Mouse (Mus musculus): ENCODE results near the gene Ntm. TPM values are rescaled to one million over a fixed set of nuclear protein-coding genes. Genes with fewer than 3 reads are reported as not detected.

Gene Ntm
- polyA plus RNA-seq, 1 experiment from 2014 or later, result 264 TPM

DNA sequence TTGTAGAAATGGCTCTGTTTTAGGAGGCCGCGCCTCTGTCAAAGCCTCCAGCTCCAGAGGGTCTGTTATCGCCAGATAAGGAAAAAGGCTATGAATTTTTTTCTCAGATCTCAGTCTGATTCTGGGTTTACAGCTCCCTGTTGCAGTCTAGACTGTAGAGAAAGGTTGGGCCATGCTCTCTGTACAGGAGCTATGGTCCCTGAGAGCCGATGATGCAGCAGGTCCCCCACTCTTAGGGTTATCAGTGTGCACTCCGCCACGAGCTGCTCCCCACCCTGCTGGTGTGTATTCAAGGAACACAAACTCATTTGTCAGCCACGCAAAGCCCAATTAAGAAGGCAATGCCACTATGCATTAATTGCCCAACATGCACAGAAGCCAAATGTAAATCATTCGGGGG is 97.4 kb downstream of the Ntm start:
- no peaks in the 10 kb centered on the region for H3K9me3 ChIP-seq (ENCODE audit: control insufficient read depth, low read length)
- H3K4me1 ChIP-seq (ENCODE audit: control insufficient read depth, insufficient read depth, low read depth, low read length), result peaks cover 26% of the 10 kb centered on the region
- H3K4me3 ChIP-seq (ENCODE audit: low read length), result no peak overlapping the region
- ATAC-seq, result peak; percentile 29; the same call in 1 of the 2 replicates
- 37% methylated on average over 8 of the region's 8 CpGs for WGBS
- H3K4me2 ChIP-seq (ENCODE audit: low read length), result no peak overlapping the region
- no peak overlapping the region; the same call in 1 of the 2 replicates for H3K27ac ChIP-seq (ENCODE audit: low read depth, low read length)
- H3K27me3 ChIP-seq (replicated peaks; ENCODE audit: control insufficient read depth, insufficient read depth, low read length), result no peaks in the 10 kb centered on the region
- H3K9ac ChIP-seq (ENCODE audit: low read depth, low read length), result no peak overlapping the region
- H3K36me3 ChIP-seq (ENCODE audit: control insufficient read depth, insufficient read depth, low read length), result no peaks in the 10 kb centered on the region

DNA sequence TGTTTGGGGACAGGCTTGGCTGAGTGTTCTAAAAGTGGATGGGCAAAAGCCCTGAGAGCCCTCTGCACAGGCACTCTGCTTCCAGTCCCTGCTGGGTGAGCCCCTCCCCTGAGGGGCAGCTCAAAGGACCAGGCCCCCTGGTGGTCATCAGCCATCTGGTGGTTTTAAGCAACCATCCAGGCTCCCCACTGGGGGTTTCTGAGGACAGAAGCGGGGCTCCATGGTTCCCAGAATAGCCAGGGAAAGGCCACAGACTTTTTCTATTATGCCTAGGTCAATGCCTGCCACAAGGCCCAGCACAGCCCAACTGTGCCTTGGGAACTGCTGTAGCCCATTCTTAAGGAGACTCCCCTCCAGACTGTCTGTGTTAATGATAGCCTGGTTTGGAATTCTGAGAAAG is 98.1 kb downstream of the Ntm start:
- WGBS, result 7% methylated on average over 1 of the region's 1 CpGs
- Histone ChIP-seq H3K9me3 (ENCODE audit: control insufficient read depth, low read length) (no peaks in the 10 kb centered on the region), H3K4me3 (ENCODE audit: low read length) (no peak overlapping the region), H3K36me3 (ENCODE audit: control insufficient read depth, insufficient read depth, low read length) (no peaks in the 10 kb centered on the region), H3K27me3 (replicated peaks; ENCODE audit: control insufficient read depth, insufficient read depth, low read length) (no peaks in the 10 kb centered on the region), H3K9ac (ENCODE audit: low read depth, low read length) (no peak overlapping the region), H3K4me2 (ENCODE audit: low read length) (no peak overlapping the region), H3K4me1 (ENCODE audit: control insufficient read depth, insufficient read depth, low read depth, low read length) (peaks cover 26% of the 10 kb centered on the region), H3K27ac (ENCODE audit: low read depth, low read length) (no peak overlapping the region; the same call in 1 of the 2 replicates)
- ATAC-seq, result peak; percentile 81

- H3K27ac ChIP-seq (ENCODE audit: low read depth, low read length), result no peak overlapping the region
- no peaks in the 10 kb centered on the region for H3K9me3 ChIP-seq (ENCODE audit: control insufficient read depth, low read length)
- no peak overlapping the region for H3K4me3 ChIP-seq (ENCODE audit: low read length)
- 31% methylated on average over 5 of the region's 5 CpGs for WGBS
- no peak for ATAC-seq
- H3K4me1 ChIP-seq (ENCODE audit: control insufficient read depth, insufficient read depth, low read depth, low read length), result peaks cover 26% of the 10 kb centered on the region
- H3K4me2 ChIP-seq (ENCODE audit: low read length), result no peak overlapping the region
- H3K36me3 ChIP-seq (ENCODE audit: control insufficient read depth, insufficient read depth, low read length), result no peaks in the 10 kb centered on the region
- no peak overlapping the region for H3K9ac ChIP-seq (ENCODE audit: low read depth, low read length)
- H3K27me3 ChIP-seq (replicated peaks; ENCODE audit: control insufficient read depth, insufficient read depth, low read length), result no peaks in the 10 kb centered on the region
These were observed 100.5 kb downstream of the Ntm start for GRCm38 (mm10) chr9:29862408-29862807.

GRCm38 (mm10) chr9:29859256-29860048 is 103.5 kb downstream of the Ntm start:
- peaks cover 5% of the 10 kb centered on the region for H3K4me1 ChIP-seq (ENCODE audit: control insufficient read depth, insufficient read depth, low read depth, low read length)
- H3K27me3 ChIP-seq (replicated peaks; ENCODE audit: control insufficient read depth, insufficient read depth, low read length), result no peaks in the 10 kb centered on the region
- 89% methylated on average over 6 of the region's 6 CpGs for WGBS
- no peak overlapping the region for H3K4me2 ChIP-seq (ENCODE audit: low read length)
- no peak for ATAC-seq
- H3K9me3 ChIP-seq (ENCODE audit: control insufficient read depth, low read length), result no peaks in the 10 kb centered on the region
- H3K27ac ChIP-seq (ENCODE audit: low read depth, low read length), result no peak overlapping the region
- no peak overlapping the region for H3K4me3 ChIP-seq (ENCODE audit: low read length)
- no peaks in the 10 kb centered on the region for H3K36me3 ChIP-seq (ENCODE audit: control insufficient read depth, insufficient read depth, low read length)
- H3K9ac ChIP-seq (ENCODE audit: low read depth, low read length), result no peak overlapping the region

- 44% methylated on average over 8 of the region's 8 CpGs for WGBS
- H3K36me3 ChIP-seq (ENCODE audit: control insufficient read depth, insufficient read depth, low read length), result no peaks in the 10 kb centered on the region
- no peak overlapping the region for H3K4me2 ChIP-seq (ENCODE audit: low read length)
- H3K4me1 ChIP-seq (ENCODE audit: control insufficient read depth, insufficient read depth, low read depth, low read length), result peaks cover 8% of the 10 kb centered on the region
- no peaks in the 10 kb centered on the region for H3K9me3 ChIP-seq (ENCODE audit: control insufficient read depth, low read length)
- no peak overlapping the region for H3K4me3 ChIP-seq (ENCODE audit: low read length)
- H3K27me3 ChIP-seq (replicated peaks; ENCODE audit: control insufficient read depth, insufficient read depth, low read length), result no peaks in the 10 kb centered on the region
- no peak overlapping the region for H3K27ac ChIP-seq (ENCODE audit: low read depth, low read length)
- ATAC-seq, result no peak
- no peak overlapping the region for H3K9ac ChIP-seq (ENCODE audit: low read depth, low read length)
These were observed 114.0 kb downstream of the Ntm start for GRCm38 (mm10) chr9:29848735-29849455.

GRCm38 (mm10) chr9:29837344-29837743 is 125.6 kb downstream of the Ntm start:
- no peak for ATAC-seq
- WGBS, result 35% methylated on average over 6 of the region's 6 CpGs
- Histone ChIP-seq H3K4me1 (ENCODE audit: control insufficient read depth, insufficient read depth, low read depth, low read length) (peaks cover 33% of the 10 kb centered on the region), H3K9ac (ENCODE audit: low read depth, low read length) (no peak overlapping the region), H3K36me3 (ENCODE audit: control insufficient read depth, insufficient read depth, low read length) (no peaks in the 10 kb centered on the region), H3K27me3 (replicated peaks; ENCODE audit: control insufficient read depth, insufficient read depth, low read length) (no peaks in the 10 kb centered on the region), H3K9me3 (ENCODE audit: control insufficient read depth, low read length) (no peaks in the 10 kb centered on the region), H3K27ac (ENCODE audit: low read depth, low read length) (no peak overlapping the region), H3K4me3 (ENCODE audit: low read length) (no peak overlapping the region), H3K4me2 (ENCODE audit: low read length) (no peak overlapping the region)

GRCm38 (mm10) chr9:29834911-29835310 is 128.0 kb downstream of the Ntm start:
- Histone ChIP-seq H3K4me2 (ENCODE audit: low read length) (no peak overlapping the region), H3K27me3 (replicated peaks; ENCODE audit: control insufficient read depth, insufficient read depth, low read length) (no peaks in the 10 kb centered on the region), H3K4me3 (ENCODE audit: low read length) (no peak overlapping the region), H3K4me1 (ENCODE audit: control insufficient read depth, insufficient read depth, low read depth, low read length) (peaks cover 39% of the 10 kb centered on the region), H3K36me3 (ENCODE audit: control insufficient read depth, insufficient read depth, low read length) (no peaks in the 10 kb centered on the region), H3K9ac (ENCODE audit: low read depth, low read length) (no peak overlapping the region), H3K27ac (ENCODE audit: low read depth, low read length) (peak overlapping the region; percentile 40; the same call in 1 of the 2 replicates), H3K9me3 (ENCODE audit: control insufficient read depth, low read length) (no peaks in the 10 kb centered on the region)
- WGBS, result 54% methylated on average over 5 of the region's 5 CpGs
- peak; percentile 22; the same call in 1 of the 2 replicates for ATAC-seq

DNA sequence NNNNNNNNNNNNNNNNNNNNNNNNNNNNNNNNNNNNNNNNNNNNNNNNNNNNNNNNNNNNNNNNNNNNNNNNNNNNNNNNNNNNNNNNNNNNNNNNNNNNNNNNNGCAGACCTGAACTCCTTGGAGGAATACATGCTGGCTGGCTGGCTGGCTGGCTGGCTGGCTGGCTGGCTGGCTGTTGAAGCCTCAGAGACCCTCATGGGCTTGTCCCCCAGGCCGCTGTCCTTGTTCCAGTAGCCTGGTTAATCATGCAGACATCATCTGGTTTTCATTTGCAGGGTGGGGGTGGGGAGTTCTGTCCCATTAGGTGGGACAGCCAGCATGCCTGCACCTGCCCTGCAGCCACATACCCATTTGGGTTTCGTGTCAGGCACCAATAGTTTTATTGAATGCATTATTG is 129.2 kb downstream of the Ntm start:
- Histone ChIP-seq H3K36me3 (ENCODE audit: control insufficient read depth, insufficient read depth, low read length) (no peaks in the 10 kb centered on the region), H3K27ac (ENCODE audit: low read depth, low read length) (peak overlapping the region; percentile 64), H3K4me1 (ENCODE audit: control insufficient read depth, insufficient read depth, low read depth, low read length) (peaks cover 43% of the 10 kb centered on the region), H3K4me3 (ENCODE audit: low read length) (no peak overlapping the region), H3K27me3 (replicated peaks; ENCODE audit: control insufficient read depth, insufficient read depth, low read length) (no peaks in the 10 kb centered on the region), H3K9ac (ENCODE audit: low read depth, low read length) (no peak overlapping the region), H3K9me3 (ENCODE audit: control insufficient read depth, low read length) (no peaks in the 10 kb centered on the region), H3K4me2 (ENCODE audit: low read length) (no peak overlapping the region)
- WGBS, result 21% methylated on average over 2 of the region's 2 CpGs
- ATAC-seq, result peak; percentile 22; the same call in 1 of the 2 replicates

- 43% methylated on average over 5 of the region's 5 CpGs for WGBS
These were observed 135.7 kb downstream of the Ntm start for GRCm38 (mm10) chr9:29827240-29827660.

More at GRCm38 (mm10) chr9:29827240-29827660, 135.7 kb downstream of the Ntm start:
- peaks cover 14% of the 10 kb centered on the region for H3K4me1 ChIP-seq (ENCODE audit: control insufficient read depth, insufficient read depth, low read depth, low read length)
- no peak overlapping the region for H3K4me3 ChIP-seq (ENCODE audit: low read length)
- H3K27me3 ChIP-seq (replicated peaks; ENCODE audit: control insufficient read depth, insufficient read depth, low read length), result no peaks in the 10 kb centered on the region
- H3K36me3 ChIP-seq (ENCODE audit: control insufficient read depth, insufficient read depth, low read length), result no peaks in the 10 kb centered on the region
- no peak; the same call in 1 of the 2 replicates for ATAC-seq
- H3K9me3 ChIP-seq (ENCODE audit: control insufficient read depth, low read length), result no peaks in the 10 kb centered on the region
- H3K27ac ChIP-seq (ENCODE audit: low read depth, low read length), result no peak overlapping the region
- no peak overlapping the region for H3K9ac ChIP-seq (ENCODE audit: low read depth, low read length)
- no peak overlapping the region for H3K4me2 ChIP-seq (ENCODE audit: low read length)
